Mouse (Mus musculus): ENCODE results near the gene Nsun2.
A peak's percentile ranks its signal among the peaks of the same experiment; 100 is the strongest.

DNA sequence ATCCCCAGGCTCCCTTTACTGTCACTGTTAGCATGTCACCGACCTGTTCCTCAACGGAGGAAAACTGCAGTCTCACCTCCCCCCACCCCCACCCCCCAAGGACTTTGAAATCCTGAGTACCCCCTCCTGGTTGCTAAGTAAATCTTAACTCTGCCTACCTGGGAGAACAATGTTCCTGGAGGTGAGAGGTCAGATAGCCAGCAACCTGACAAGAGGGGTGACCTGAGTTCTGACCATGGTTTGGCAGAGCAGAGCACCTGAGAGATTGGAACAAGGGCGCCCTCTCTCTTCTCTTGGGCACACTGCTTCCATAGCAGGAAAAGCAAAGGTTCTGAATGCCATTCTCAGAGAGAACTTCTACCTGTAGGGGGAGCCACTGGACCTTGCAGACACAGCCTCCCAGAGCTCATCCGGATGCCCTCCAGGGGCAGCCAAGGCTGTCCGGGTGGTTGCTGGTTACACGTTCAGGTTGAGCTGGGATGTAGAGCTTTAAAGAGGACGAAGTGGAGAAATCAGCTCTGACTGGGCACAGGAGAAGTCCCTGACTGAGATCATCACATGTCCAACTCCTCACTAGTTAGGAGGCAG is 40.6 kb upstream of the Nsun2 start:
- no peak for TF ChIP-seq EP300 (IDR thresholded peaks at IDR 0.05; ENCODE audit: low read depth)
- peak; percentile 92 for TF ChIP-seq CTCF (IDR thresholded peaks at IDR 0.05; ENCODE audit: low read depth)
